Mouse (Mus musculus) bone marrow macrophage, adult 2 months (primary cell): ENCODE data around the gene Cyp8b1. TPM values are rescaled to one million over a fixed set of nuclear protein-coding genes. Genes with fewer than 3 reads are reported as not detected.

Experiments
- H3K27ac ChIP-seq: 2 replicates; pipeline ENCODE4 v1.5.1; 2012; ENCODE audit warnings: low read depth, low read length; ENCODE audit not compliant: insufficient read depth
- H3K4me1 ChIP-seq: 2 replicates; pipeline ENCODE4 v1.6.1; 2012; ENCODE audit warnings: low read length; ENCODE audit not compliant: control insufficient read depth, insufficient read depth
- H3K4me3 ChIP-seq: 2 replicates; pipeline ENCODE4 v1.5.1; 2012; ENCODE audit warnings: mild to moderate bottlenecking, low read length, moderate library complexity; ENCODE audit not compliant: insufficient read depth
- CTCF ChIP-seq: IDR thresholded peaks from 2 replicates; pipeline ENCODE4 v1.5.1; 2012; ENCODE audit warnings: low read depth, mild to moderate bottlenecking, low read length, moderate library complexity
- POLR2A ChIP-seq: IDR thresholded peaks from 2 replicates; pipeline ENCODE4 v1.6.1; 2012; ENCODE audit warnings: mild to moderate bottlenecking, low read depth, low read length, borderline replicate concordance
- polyA plus RNA-seq: library from polyadenylated mRNA; stranded (reverse); fragments of >200 nt; gene quantifications from 2 replicates; pipeline ENCODE4 v1.2.4, GENCODE M21; 2012; ENCODE audit not compliant: missing spikeins, insufficient read depth, insufficient read length

Gene Cyp8b1
- polyA plus RNA-seq: not detected in 2 replicates

DNA sequence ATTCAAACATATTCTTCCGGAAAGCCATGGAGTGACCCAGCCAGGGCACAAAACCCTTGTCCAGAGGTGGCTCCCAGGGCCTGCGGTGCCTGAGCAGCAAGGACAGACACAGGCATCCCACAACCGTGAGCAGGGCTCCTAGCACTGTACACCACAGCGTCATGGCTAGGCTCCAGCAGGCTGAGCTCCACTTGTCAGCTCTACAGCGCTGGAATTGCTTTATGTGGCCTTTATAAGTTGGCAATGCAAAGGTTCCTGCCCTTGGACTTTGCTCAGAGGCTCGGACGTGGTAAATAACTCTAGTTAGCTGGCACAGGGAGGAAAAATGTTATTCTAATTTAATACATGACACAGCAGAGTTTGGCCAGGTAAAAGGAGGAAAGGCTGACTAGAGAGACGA lies at the start of gene Cyp8b1:
Gene Cyp8b1 (minus strand): TSS at position 204 of the 400 bp plus-strand sequence.
- TF ChIP-seq CTCF (no peak), POLR2A (no peak)
- H3K4me1 ChIP-seq: peaks cover 18% of the 10 kb centered on the region
- no peak within 1 kb of the TSS for H3K27ac ChIP-seq
- H3K4me3 ChIP-seq: no peak within 1 kb of the TSS

DNA sequence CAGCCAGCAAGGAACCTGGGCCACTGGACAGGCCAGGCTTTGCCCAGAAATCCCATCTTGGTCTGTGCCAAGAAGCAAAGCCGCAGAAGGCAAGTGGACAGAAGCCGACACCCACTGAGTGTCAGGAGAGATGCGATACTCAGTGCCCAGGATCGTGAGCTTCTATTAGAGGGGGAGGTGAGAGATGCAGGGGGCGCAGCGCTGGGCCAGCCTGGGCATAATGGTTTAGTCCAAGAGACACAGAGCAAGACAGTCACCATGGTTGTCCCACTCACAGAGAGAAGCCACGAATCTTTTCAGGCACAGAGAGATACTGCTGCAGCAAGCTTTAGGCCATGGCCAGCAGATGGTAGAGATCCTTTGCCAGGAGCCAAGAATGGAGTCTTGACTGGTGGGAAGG lies 48.8 kb upstream of the Cyp8b1 start:
- H3K4me1 ChIP-seq: no peaks in the 10 kb centered on the region
- no peak overlapping the region for H3K4me3 ChIP-seq
- H3K27ac ChIP-seq: no peak overlapping the region
- TF ChIP-seq POLR2A (no peak), CTCF (no peak)

DNA sequence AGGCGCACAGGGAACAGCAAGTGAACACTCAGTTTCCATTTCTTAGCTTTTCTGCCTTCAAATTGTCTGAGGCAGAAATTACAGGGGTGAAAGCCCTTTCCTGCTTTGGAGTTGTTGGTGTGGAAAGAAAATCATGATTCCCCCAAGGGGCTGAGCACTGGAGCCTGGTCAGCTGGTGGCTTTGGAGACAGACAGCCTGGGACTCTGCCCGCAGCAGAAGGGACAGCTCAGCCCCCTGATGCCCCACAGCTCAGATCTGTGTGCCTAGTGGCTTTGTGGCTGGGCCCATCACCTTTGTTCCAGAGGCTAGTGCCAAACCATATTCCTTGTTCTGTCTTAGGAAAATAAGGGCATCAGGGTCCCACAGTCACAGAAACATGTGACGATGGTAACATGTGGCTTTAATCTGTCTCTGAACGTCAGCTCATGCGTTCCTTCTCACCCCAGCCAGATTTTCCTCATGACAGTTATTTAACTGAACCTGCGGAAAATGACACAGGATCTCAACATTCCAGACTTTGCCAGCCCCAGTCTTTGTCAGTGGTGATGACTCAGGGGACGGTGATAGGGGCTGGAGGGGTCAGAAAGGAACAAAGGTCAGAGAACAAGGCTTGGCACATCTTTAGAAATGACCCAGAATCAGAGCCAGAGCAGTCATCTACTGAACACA lies 44.0 kb upstream of the Cyp8b1 start:
- Histone ChIP-seq H3K4me1 (no peaks in the 10 kb centered on the region), H3K4me3 (no peak overlapping the region), H3K27ac (no peak overlapping the region)
- TF ChIP-seq CTCF: no peak
- no peak for TF ChIP-seq POLR2A

DNA sequence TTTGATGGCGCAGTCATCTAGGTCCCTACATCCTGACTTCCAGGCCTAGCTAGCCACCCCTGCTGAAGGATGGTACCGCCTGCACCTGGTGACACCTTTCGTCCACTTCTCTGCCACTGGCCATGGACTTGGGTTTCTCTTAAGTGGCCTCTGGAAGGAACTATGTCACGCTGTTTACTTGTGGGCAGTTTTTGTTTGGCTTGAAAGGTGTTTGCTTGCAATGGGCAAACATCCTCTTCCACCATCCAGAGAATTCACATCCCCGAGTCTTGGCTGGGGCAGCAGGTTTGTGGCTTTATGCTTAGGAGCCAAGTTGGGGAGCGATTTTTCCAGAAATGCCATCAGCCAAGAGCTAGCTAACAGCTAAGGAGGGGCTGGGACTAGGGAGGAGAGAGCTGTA lies 36.5 kb upstream of the Cyp8b1 start:
- H3K4me3 ChIP-seq: no peak overlapping the region
- no peaks in the 10 kb centered on the region for H3K4me1 ChIP-seq
- H3K27ac ChIP-seq: no peak overlapping the region
- TF ChIP-seq POLR2A (no peak), CTCF (no peak)

DNA sequence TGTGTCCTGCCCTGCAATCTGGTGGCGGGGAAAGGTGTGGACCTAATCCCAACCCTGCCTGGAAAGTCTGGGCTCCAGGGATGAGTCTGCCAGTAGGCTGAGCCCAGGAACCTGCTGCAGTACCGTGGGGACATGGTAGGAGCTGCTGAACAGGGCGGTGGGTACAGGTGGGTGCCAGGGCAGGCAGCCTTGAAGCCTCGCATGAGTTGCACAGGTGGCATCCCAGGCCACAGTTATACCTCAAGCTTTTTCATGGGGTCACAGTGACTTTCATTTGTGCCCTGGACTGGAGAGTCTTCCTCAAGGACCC lies 35.0 kb upstream of the Cyp8b1 start:
- H3K4me1 ChIP-seq: no peaks in the 10 kb centered on the region
- H3K4me3 ChIP-seq: no peak overlapping the region
- TF ChIP-seq POLR2A: no peak
- no peak for TF ChIP-seq CTCF
- no peak overlapping the region for H3K27ac ChIP-seq

DNA sequence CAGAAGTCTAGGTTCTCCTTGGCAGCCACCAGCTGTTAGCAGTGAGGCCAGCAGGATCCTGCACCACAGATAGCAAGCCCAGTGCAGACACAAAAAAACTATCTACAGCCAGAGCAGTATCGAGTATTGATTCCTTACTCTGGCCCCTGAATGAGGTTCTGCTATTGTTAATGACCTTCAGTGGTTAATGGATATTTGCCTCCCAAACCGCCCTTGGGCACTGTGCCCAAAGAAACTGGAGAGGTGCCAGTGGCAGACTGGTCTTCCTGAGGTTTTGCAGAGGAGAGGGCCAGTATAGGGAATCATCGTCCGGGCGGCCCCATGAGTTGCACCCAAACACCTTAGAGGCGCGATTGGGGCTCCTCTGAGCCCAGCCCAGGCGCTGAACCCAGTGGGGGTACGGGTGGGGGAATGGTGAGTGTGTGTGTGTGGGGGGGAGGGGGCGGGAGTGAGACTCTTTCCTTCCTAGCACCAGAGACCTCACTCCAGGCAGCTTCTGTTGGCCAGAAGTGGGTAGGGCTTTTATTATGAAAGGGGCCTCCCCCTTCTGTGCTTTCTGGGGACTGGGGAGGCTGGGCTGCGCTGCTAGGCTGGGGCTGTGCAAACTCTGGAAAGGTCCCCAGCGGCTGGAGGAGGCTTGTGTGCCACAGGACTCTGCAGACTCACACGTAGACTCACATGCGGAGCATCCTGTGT lies 34.5 kb upstream of the Cyp8b1 start, which contains the start of gene Fam198a:
Gene Fam198a (plus strand): TSS at position 571 of the 696 bp plus-strand sequence.
- H3K4me1 ChIP-seq: no peaks in the 10 kb centered on the region
- TF ChIP-seq CTCF: no peak
- H3K27ac ChIP-seq: no peak within 1 kb of the TSS
- no peak within 1 kb of the TSS for H3K4me3 ChIP-seq

DNA sequence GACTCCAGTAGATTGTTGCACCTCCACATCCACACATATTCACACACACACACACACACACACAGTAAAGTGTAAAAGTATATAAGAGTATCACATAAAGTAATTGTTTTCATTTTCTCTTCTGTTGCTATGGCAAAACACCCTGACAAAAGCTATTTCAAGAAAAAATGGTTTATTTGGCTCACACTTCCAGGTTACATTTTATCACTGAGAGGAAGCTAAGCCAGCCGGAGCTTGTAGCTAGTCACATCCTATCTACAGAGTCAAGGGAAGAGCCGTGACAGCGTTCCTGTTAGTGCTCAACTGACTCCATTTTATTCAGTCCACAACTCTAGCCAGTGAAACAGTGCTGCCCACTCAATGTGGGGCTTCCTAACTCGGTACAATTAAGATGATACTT lies 32.3 kb upstream of the Cyp8b1 start:
- no peak for TF ChIP-seq POLR2A
- TF ChIP-seq CTCF: no peak

DNA sequence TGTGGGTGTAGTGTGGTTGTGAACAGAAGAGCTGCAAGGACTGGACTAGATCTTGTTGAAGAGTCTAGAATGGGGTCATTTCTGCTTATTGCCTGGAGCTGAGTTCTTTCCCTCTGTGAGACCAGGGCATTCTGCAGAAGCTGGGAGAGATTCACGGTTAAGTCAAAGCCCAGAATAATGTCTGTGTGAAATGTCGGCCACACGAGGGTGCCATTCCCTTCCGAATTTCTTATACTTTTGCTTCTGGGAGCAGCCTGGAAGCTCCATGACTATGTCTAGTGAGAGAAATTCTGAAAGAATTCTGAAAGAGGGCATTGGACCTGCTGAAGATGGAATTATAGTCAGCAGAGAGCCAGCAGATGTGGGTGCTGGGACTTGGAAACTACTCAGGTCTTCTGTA lies 31.7 kb upstream of the Cyp8b1 start:
- no peak overlapping the region for H3K4me3 ChIP-seq
- no peak for TF ChIP-seq CTCF
- no peak for TF ChIP-seq POLR2A
- H3K27ac ChIP-seq: no peak overlapping the region
- no peaks in the 10 kb centered on the region for H3K4me1 ChIP-seq

More for the DNA sequence above, 32.3 kb upstream of the Cyp8b1 start:
- no peaks in the 10 kb centered on the region for H3K4me1 ChIP-seq
- no peak overlapping the region for H3K4me3 ChIP-seq
- no peak overlapping the region for H3K27ac ChIP-seq

DNA sequence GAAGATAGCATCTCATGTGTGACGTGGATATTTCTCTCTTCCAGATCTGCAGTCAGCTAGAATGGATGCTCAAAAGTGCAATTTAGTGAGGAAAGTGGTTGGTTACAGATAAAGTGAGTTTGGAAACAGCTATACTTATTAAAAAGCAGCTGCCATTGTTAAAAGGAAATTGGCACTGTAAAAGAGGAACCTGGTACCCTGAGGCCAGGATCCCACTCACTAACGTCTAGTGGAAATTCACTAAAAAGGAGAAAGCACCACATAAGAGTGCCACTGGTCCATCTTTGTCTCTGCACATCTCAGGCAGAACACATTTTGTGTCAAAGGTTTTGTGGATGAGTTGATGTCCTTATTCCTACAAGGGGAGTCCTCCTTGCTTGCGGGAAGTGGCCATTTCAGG lies 27.5 kb upstream of the Cyp8b1 start:
- no peak for TF ChIP-seq CTCF
- TF ChIP-seq POLR2A: no peak
- Histone ChIP-seq H3K27ac (no peak overlapping the region), H3K4me1 (no peaks in the 10 kb centered on the region), H3K4me3 (no peak overlapping the region)

DNA sequence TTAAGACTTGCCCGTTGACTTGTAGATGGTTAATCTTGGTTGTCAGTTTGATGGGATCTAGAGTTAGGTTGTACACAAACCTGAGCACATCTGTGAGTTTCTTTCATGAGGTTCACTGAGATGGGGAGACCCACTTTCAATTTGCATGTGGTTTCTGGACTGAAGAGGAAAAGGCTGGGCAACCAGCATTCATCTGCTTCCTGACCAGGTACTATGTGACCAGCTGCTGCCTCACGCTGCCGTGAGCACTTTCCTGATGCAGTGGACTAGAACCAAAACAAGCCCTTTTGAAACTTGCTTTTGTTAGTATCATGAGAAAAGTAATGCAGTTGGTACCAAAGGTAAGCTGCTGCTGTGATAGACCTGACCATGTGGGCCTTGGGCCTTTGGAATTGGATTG lies 26.9 kb upstream of the Cyp8b1 start:
- H3K4me1 ChIP-seq: no peaks in the 10 kb centered on the region
- H3K4me3 ChIP-seq: no peak overlapping the region
- no peak for TF ChIP-seq POLR2A
- TF ChIP-seq CTCF: no peak
- H3K27ac ChIP-seq: no peak overlapping the region
